Mouse (Mus musculus): ENCODE measurements around the gene Tmigd3. TPM values are rescaled to one million over a fixed set of nuclear protein-coding genes. Genes with fewer than 3 reads are reported as not detected.
A peak's percentile ranks its signal among the peaks of the same experiment; 100 is the strongest.

Tmigd3 gene
- polyA plus RNA-seq, 1 experiment from 2014 or later, result 0.17 TPM

DNA sequence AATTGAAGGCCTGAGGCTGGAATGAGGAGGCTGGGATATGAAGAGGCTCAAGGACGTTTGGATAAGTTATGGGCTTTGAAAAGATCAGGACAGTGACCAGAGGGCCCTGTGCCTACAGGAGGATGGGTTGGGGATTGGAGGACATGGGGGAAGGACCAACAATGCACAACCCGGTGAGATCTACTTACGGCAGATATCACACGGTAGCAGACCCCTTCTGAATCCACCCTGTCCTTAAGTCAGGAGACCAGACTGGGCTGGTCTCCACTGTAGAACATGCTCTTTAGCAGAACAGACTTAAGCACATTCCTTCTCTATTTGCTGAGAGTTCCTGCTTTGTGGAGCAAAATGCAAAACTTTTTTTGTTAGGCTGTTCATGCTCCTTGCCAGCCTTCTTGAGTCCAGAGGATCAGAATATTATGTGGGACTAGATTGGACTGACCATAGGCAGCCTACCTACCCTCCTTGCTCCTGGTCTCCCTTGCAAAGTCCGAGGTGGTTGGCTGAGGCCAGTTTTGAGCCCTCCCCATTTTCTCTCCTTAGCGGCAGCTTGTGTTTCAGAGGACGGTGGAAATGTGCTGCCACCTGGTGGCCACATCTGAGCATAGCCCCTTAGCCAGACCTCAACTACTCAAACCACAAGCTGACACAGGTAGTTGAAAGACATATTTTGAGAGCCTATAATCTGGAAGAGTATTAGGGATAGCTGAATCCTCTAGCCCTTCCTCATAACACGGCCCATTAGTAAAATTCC, 28.9 kb downstream of the Tmigd3 start:
- H3K9me3 ChIP-seq (ENCODE audit: control insufficient read depth, low read length), result no peaks in the 10 kb centered on the region
- 39% methylated on average over 8 of the region's 8 CpGs for WGBS
- TF ChIP-seq CTCF (IDR thresholded peaks at IDR 0.05; ENCODE audit: low read depth), result peak; percentile 96
- no peak for TF ChIP-seq EP300 (optimal IDR thresholded peaks at IDR 0.05)
- no peak overlapping the region for H3K27ac ChIP-seq (replicated peaks)
- H3K27me3 ChIP-seq (ENCODE audit: control insufficient read depth, insufficient read depth, low read length), result no peaks in the 10 kb centered on the region
- peak; percentile 86 for DNase-seq (ENCODE audit: low spot score)
- peaks cover 5% of the 10 kb centered on the region; the same call in 1 of the 2 replicates for H3K4me1 ChIP-seq (replicated peaks; ENCODE audit: control insufficient read depth, insufficient read depth)
- H3K4me2 ChIP-seq (replicated peaks; ENCODE audit: low read depth), result no peak overlapping the region
- no peak overlapping the region for H3K4me3 ChIP-seq (ENCODE audit: low read depth, low read length)
- ATAC-seq (ENCODE audit: low FRiP score, low TSS enrichment), result no peak; the same call in 1 of the 2 replicates
- H3K36me3 ChIP-seq (ENCODE audit: control insufficient read depth, insufficient read depth, low read length), result no peaks in the 10 kb centered on the region
- no peak overlapping the region for H3K9ac ChIP-seq (ENCODE audit: low read length)

DNA sequence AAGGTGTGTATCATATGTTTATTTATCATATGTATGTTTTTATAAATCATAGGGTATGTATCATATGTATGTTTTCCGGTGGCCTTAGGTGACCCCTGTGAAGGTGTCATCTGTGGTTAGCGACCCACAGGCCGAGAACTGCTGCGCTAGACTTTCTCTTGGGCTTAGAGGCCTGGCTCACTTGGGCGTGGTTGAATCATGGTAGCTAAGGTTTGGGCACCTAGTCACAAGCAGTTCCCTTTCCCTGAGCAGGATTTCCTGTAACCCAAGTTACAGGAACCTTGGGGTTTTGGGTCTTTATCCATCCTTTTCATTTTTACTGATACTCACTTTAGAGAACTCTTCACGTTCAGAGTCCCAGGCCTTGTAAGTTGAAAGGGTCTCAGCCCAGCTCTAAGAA, 29.6 kb downstream of the Tmigd3 start:
- ATAC-seq (ENCODE audit: low FRiP score, low TSS enrichment) (no peak), DNase-seq (ENCODE audit: low spot score) (no peak)
- no peak overlapping the region for H3K4me2 ChIP-seq (replicated peaks; ENCODE audit: low read depth)
- no peak overlapping the region for H3K9ac ChIP-seq (ENCODE audit: low read length)
- H3K36me3 ChIP-seq (ENCODE audit: control insufficient read depth, insufficient read depth, low read length), result no peaks in the 10 kb centered on the region
- H3K27ac ChIP-seq (replicated peaks), result no peak overlapping the region
- H3K9me3 ChIP-seq (ENCODE audit: control insufficient read depth, low read length), result no peaks in the 10 kb centered on the region
- TF ChIP-seq EP300 (optimal IDR thresholded peaks at IDR 0.05) (no peak), CTCF (IDR thresholded peaks at IDR 0.05; ENCODE audit: low read depth) (no peak)
- no peaks in the 10 kb centered on the region for H3K4me1 ChIP-seq (replicated peaks; ENCODE audit: control insufficient read depth, insufficient read depth)
- no peak overlapping the region for H3K4me3 ChIP-seq (ENCODE audit: low read depth, low read length)
- WGBS, result 75% methylated on average over 6 of the region's 6 CpGs
- no peaks in the 10 kb centered on the region for H3K27me3 ChIP-seq (ENCODE audit: control insufficient read depth, insufficient read depth, low read length)

DNA sequence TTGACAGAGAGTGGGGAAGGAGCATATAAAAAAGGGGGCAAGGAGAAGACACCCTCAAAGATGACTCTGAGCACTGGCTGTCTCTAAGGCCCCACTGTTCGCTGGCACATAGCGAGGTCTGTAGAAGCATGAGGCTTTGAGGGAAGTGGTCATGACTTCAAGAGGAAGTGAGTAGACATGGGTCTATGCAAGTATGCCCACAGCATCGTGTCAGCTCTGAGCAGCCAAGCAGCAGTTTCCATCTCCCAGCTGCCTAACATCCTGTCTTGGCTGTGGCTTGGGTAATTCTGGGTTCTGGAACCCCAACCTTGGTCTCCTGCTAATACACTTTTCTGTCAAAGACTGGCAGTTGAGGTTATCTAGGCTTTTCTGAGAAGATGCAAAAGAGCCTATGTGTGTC, 30.0 kb downstream of the Tmigd3 start:
- Histone ChIP-seq H3K4me3 (ENCODE audit: low read depth, low read length) (no peak overlapping the region), H3K9ac (ENCODE audit: low read length) (no peak overlapping the region), H3K36me3 (ENCODE audit: control insufficient read depth, insufficient read depth, low read length) (no peaks in the 10 kb centered on the region), H3K27me3 (ENCODE audit: control insufficient read depth, insufficient read depth, low read length) (no peaks in the 10 kb centered on the region), H3K4me2 (replicated peaks; ENCODE audit: low read depth) (no peak overlapping the region), H3K4me1 (replicated peaks; ENCODE audit: control insufficient read depth, insufficient read depth) (no peaks in the 10 kb centered on the region), H3K27ac (replicated peaks) (no peak overlapping the region), H3K9me3 (ENCODE audit: control insufficient read depth, low read length) (no peaks in the 10 kb centered on the region)
- DNase-seq (ENCODE audit: low spot score), result no peak
- 78% methylated on average over 3 of the region's 3 CpGs for WGBS
- ATAC-seq (ENCODE audit: low FRiP score, low TSS enrichment), result no peak
- TF ChIP-seq EP300 (optimal IDR thresholded peaks at IDR 0.05), result no peak
- no peak for TF ChIP-seq CTCF (IDR thresholded peaks at IDR 0.05; ENCODE audit: low read depth)

DNA sequence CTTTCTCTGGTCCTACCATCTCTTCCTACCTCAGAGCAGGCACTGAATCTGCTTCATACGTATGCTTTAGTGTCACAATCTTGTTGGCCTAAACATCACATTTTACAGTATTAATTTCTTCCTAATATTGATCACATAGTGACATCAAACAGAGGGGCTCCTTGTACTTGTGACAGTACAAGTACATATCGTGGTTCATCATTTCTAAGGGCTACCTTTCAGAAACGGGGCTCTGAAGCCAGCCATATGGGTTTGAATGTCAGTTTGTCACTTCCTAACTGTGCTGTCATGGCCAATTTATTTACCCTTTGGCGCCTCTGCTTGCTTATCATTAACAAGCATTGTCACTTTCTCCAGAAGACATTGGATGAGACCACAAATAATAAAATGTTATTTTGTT, 30.8 kb downstream of the Tmigd3 start:
- Histone ChIP-seq H3K36me3 (ENCODE audit: control insufficient read depth, insufficient read depth, low read length) (no peaks in the 10 kb centered on the region), H3K27ac (replicated peaks) (no peak overlapping the region), H3K9ac (ENCODE audit: low read length) (no peak overlapping the region), H3K4me2 (replicated peaks; ENCODE audit: low read depth) (no peak overlapping the region), H3K9me3 (ENCODE audit: control insufficient read depth, low read length) (no peaks in the 10 kb centered on the region), H3K4me1 (replicated peaks; ENCODE audit: control insufficient read depth, insufficient read depth) (no peaks in the 10 kb centered on the region), H3K4me3 (ENCODE audit: low read depth, low read length) (no peak overlapping the region), H3K27me3 (ENCODE audit: control insufficient read depth, insufficient read depth, low read length) (no peaks in the 10 kb centered on the region)
- DNase-seq (ENCODE audit: low spot score), result no peak
- TF ChIP-seq EP300 (optimal IDR thresholded peaks at IDR 0.05) (no peak), CTCF (IDR thresholded peaks at IDR 0.05; ENCODE audit: low read depth) (no peak)
- WGBS, result 66% methylated on average over 4 of the region's 4 CpGs
- no peak for ATAC-seq (ENCODE audit: low FRiP score, low TSS enrichment)

DNA sequence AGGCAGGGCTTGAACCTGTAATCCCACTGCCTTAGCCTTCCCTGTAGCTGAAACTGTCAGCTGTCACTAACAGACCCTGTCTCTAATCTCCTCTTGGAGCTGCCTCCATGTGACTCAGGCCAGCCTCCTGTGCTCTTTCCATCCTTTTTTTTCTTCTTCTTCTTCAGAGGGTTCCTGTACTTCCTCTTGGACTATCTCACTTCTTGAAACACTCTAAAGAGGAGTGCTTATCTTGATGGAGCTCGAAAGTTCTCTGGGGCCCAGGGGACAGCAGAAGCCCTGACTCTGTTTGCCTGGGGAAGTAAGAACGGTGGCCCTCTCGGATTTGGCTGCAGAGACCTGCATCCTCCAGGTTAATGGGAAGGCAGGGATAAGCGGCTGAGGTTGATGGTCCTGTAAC, 33.5 kb downstream of the Tmigd3 start:
- 66% methylated on average over 4 of the region's 4 CpGs for WGBS
- Histone ChIP-seq H3K4me3 (ENCODE audit: low read depth, low read length) (no peak overlapping the region), H3K4me2 (replicated peaks; ENCODE audit: low read depth) (no peak overlapping the region), H3K27ac (replicated peaks) (no peak overlapping the region), H3K9ac (ENCODE audit: low read length) (no peak overlapping the region), H3K36me3 (ENCODE audit: control insufficient read depth, insufficient read depth, low read length) (no peaks in the 10 kb centered on the region), H3K9me3 (ENCODE audit: control insufficient read depth, low read length) (no peaks in the 10 kb centered on the region), H3K27me3 (ENCODE audit: control insufficient read depth, insufficient read depth, low read length) (no peaks in the 10 kb centered on the region), H3K4me1 (replicated peaks; ENCODE audit: control insufficient read depth, insufficient read depth) (no peaks in the 10 kb centered on the region)
- TF ChIP-seq EP300 (optimal IDR thresholded peaks at IDR 0.05) (no peak), CTCF (IDR thresholded peaks at IDR 0.05; ENCODE audit: low read depth) (no peak)
- ATAC-seq (ENCODE audit: low FRiP score, low TSS enrichment) (no peak), DNase-seq (ENCODE audit: low spot score) (no peak)

DNA sequence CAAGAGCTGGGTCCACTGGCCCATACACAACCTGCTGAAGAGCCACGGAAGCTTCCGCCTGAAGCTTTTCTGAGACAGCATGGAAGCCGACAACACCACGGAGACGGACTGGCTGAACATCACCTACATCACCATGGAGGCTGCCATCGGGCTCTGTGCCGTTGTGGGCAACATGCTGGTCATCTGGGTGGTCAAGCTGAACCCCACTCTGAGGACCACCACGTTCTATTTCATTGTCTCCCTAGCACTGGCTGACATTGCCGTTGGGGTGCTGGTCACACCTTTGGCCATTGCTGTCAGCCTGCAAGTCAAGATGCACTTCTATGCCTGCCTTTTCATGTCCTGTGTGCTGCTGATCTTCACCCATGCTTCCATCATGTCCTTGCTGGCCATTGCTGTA, 34.0 kb downstream of the Tmigd3 start:
- DNase-seq (ENCODE audit: low spot score) (no peak), ATAC-seq (ENCODE audit: low FRiP score, low TSS enrichment) (no peak)
- H3K9me3 ChIP-seq (ENCODE audit: control insufficient read depth, low read length), result no peaks in the 10 kb centered on the region
- H3K9ac ChIP-seq (ENCODE audit: low read length), result no peak overlapping the region
- H3K27me3 ChIP-seq (ENCODE audit: control insufficient read depth, insufficient read depth, low read length), result no peaks in the 10 kb centered on the region
- TF ChIP-seq CTCF (IDR thresholded peaks at IDR 0.05; ENCODE audit: low read depth) (no peak), EP300 (optimal IDR thresholded peaks at IDR 0.05) (no peak)
- H3K4me2 ChIP-seq (replicated peaks; ENCODE audit: low read depth), result no peak overlapping the region
- WGBS, result 87% methylated on average over 9 of the region's 9 CpGs
- no peak overlapping the region for H3K27ac ChIP-seq (replicated peaks)
- no peaks in the 10 kb centered on the region for H3K36me3 ChIP-seq (ENCODE audit: control insufficient read depth, insufficient read depth, low read length)
- H3K4me1 ChIP-seq (replicated peaks; ENCODE audit: control insufficient read depth, insufficient read depth), result no peaks in the 10 kb centered on the region
- H3K4me3 ChIP-seq (ENCODE audit: low read depth, low read length), result no peak overlapping the region
